Mouse (Mus musculus) layer of hippocampus, adult 8-10 months (tissue): ENCODE results near the gene Fbp2. TPM values are rescaled to one million over a fixed set of nuclear protein-coding genes. Genes with fewer than 3 reads are reported as not detected.
"Not testable (repeated sequence)": the region's sequence is repeated elsewhere in the genome, so short reads cannot be mapped to it uniquely, and the experiment has no call there.

Source experiments
- DNase-seq, 2 experiments: peaks; one replicate each; pipeline ENCODE4 v3.0.0; 2022; ENCODE audit warnings: low spot score in 2 of 2
- total RNA-seq, 4 experiments: library from RNA; stranded (reverse); gene quantifications; 2 replicates each; pipeline ENCODE4 v1.2.4; 2022

Fbp2 gene
- total RNA-seq, 4 experiments from 2014 or later: not detected

- DNase-seq: no peak
These were observed 7.6 kb upstream of the Fbp2 start for GRCm38 (mm10) chr13:62865651-62866315.

- DNase-seq: no peak
These were observed 5.5 kb upstream of the Fbp2 start for GRCm38 (mm10) chr13:62863771-62864170.

- no peak for DNase-seq
These were observed 4.7 kb upstream of the Fbp2 start for GRCm38 (mm10) chr13:62862875-62863274.

- no peak for DNase-seq
These were observed 1.8 kb upstream of the Fbp2 start for GRCm38 (mm10) chr13:62860068-62860467.

GRCm38 (mm10) chr13:62859251-62859650 is 1.0 kb upstream of the Fbp2 start:
- DNase-seq: not testable (repeated sequence)

- DNase-seq: no peak
These were observed 1.4 kb downstream of the Fbp2 start for GRCm38 (mm10) chr13:62856850-62857249.

GRCm38 (mm10) chr13:62856305-62856675 is 1.9 kb downstream of the Fbp2 start:
- peak; percentile 45 to 73 for DNase-seq

GRCm38 (mm10) chr13:62855396-62856304 is 2.6 kb downstream of the Fbp2 start:
- DNase-seq: no peak

- DNase-seq: peak; percentile 14 to 61
These were observed 3.6 kb downstream of the Fbp2 start for GRCm38 (mm10) chr13:62854666-62855065.

- DNase-seq: no peak
These were observed 24.9 kb downstream of the Fbp2 start for GRCm38 (mm10) chr13:62833341-62833740.

- DNase-seq: no peak
These were observed 26.0 kb downstream of the Fbp2 start for GRCm38 (mm10) chr13:62832239-62832638.

- not testable (repeated sequence) for DNase-seq
These were observed 42.5 kb downstream of the Fbp2 start for GRCm38 (mm10) chr13:62815705-62816104.

- no peak for DNase-seq
These were observed 45.5 kb downstream of the Fbp2 start for GRCm38 (mm10) chr13:62812713-62813112.

GRCm38 (mm10) chr13:62807981-62808380 is 50.2 kb downstream of the Fbp2 start:
- not testable (repeated sequence) for DNase-seq

Other genes with a start within 250 kb of the Fbp2 start
- gene 6720489N17Rik, start 234.2 kb downstream of the Fbp2 start, total RNA-seq: 1 to 10 TPM; 4.5 to 5.8 (median 5.1) TPM
- gene Platr25, start 97.7 kb downstream of the Fbp2 start, total RNA-seq: 10 to 100 TPM; 11.6 to 18.1 (median 15.5) TPM
- gene Gm5141, start 72.6 kb downstream of the Fbp2 start, total RNA-seq: 1 to 10 TPM; 6.5 to 9.4 (median 8.1) TPM
- under 1 TPM in 1 of 4 experiments, not detected in 3; 0.27 TPM for gene Fbp1, start 29.9 kb upstream of the Fbp2 start, total RNA-seq
- 100 to 1,000 TPM in 1 of 4 experiments, 10 to 100 TPM in 3; 91.6 to 105 (median 95.4) TPM for gene 2010111I01Rik, start 106.5 kb upstream of the Fbp2 start, total RNA-seq